Mouse (Mus musculus): ENCODE measurements around the gene Naa15.

Naa15 gene

DNA sequence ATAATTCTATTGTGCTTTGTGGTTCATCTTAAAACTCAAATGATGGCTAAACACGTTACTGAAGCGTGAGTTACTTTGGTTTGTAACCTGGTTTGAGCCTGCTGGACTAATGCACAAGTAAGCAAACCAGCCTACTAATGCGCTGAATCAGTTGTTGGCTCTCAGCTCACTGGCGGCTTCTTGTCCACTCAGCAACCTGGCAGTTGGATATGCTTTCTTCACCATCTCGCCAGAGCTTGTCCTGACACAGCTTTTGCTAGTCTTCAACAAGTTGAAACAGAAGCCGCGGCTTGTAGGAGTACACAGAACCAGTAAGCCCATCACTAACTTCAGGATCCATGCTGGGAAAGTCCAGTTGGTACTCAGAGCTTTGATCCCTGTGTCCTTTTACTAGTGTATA, 2.5 kb upstream of the Naa15 start:
- Histone ChIP-seq H3K4me3 (replicated peaks; ENCODE audit: low read length) (no peak overlapping the region), H3K4me1 (replicated peaks; ENCODE audit: low read depth, low read length) (peaks cover 33% of the 10 kb centered on the region), H3K27me3 (ENCODE audit: insufficient read depth, low read length) (no peaks in the 10 kb centered on the region), H3K9me3 (ENCODE audit: low read length) (no peaks in the 10 kb centered on the region), H3K36me3 (ENCODE audit: insufficient read depth, low read length) (peaks cover 12% of the 10 kb centered on the region)
- TF ChIP-seq POU5F1 (IDR thresholded peaks at IDR 0.05; ENCODE audit: borderline replicate concordance, low read length), result no peak
- no peak for TF ChIP-seq NANOG (IDR thresholded peaks at IDR 0.05; ENCODE audit: borderline replicate concordance, low read length)
- TF ChIP-seq CTCF (conservative IDR thresholded peaks at IDR 0.05; ENCODE audit: low read length), result no peak

DNA sequence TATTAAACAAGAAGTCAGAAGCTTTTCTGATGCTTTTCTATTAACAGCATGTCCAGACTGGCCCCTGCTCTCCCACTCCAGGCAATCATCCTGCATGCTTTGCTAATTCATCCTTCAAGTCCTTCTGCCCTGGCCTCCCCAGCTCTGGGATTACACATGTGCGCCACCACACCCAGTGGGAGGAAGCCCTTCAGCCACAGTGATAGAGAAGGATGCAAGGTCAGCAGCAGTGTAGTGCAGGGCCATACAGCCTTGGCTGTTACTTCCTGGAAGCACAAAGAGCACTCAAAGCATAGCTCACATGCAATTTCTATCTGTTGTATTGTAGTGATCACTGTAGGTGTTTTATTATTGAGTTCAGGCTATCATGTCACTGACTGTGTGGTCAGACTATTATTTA, 1.7 kb upstream of the Naa15 start:
- Histone ChIP-seq H3K36me3 (ENCODE audit: insufficient read depth, low read length) (peaks cover 16% of the 10 kb centered on the region), H3K4me3 (replicated peaks; ENCODE audit: low read length) (no peak overlapping the region), H3K9me3 (ENCODE audit: low read length) (no peaks in the 10 kb centered on the region), H3K27me3 (ENCODE audit: insufficient read depth, low read length) (no peaks in the 10 kb centered on the region), H3K4me1 (replicated peaks; ENCODE audit: low read depth, low read length) (peaks cover 36% of the 10 kb centered on the region)
- no peak for TF ChIP-seq POU5F1 (IDR thresholded peaks at IDR 0.05; ENCODE audit: borderline replicate concordance, low read length)
- no peak for TF ChIP-seq NANOG (IDR thresholded peaks at IDR 0.05; ENCODE audit: borderline replicate concordance, low read length)
- no peak for TF ChIP-seq CTCF (conservative IDR thresholded peaks at IDR 0.05; ENCODE audit: low read length)

DNA sequence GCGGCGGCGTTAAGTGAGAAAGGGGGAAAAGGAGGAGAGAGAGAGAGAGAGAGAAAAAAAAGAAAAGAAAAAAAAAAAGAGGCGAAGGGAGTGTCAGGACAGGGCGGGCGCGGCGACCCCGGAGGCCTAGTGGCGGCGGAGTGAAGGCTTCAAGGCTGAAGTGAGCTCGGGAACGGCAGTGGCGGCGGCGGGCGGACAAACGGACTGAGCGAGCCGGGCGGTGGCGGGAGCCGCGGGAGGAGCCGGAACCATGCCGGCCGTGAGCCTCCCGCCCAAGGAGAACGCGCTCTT, 1.1 kb downstream of the Naa15 start:
- H3K36me3 ChIP-seq (ENCODE audit: insufficient read depth, low read length), result peaks cover 38% of the 10 kb centered on the region
- H3K27me3 ChIP-seq (ENCODE audit: insufficient read depth, low read length), result no peaks in the 10 kb centered on the region
- H3K4me3 ChIP-seq (replicated peaks; ENCODE audit: low read length), result peak overlapping the region; percentile 97
- H3K4me1 ChIP-seq (replicated peaks; ENCODE audit: low read depth, low read length), result peaks cover 59% of the 10 kb centered on the region
- TF ChIP-seq NANOG (IDR thresholded peaks at IDR 0.05; ENCODE audit: borderline replicate concordance, low read length) (no peak), CTCF (conservative IDR thresholded peaks at IDR 0.05; ENCODE audit: low read length) (no peak), POU5F1 (IDR thresholded peaks at IDR 0.05; ENCODE audit: borderline replicate concordance, low read length) (no peak)
- H3K9me3 ChIP-seq (ENCODE audit: low read length), result no peaks in the 10 kb centered on the region

DNA sequence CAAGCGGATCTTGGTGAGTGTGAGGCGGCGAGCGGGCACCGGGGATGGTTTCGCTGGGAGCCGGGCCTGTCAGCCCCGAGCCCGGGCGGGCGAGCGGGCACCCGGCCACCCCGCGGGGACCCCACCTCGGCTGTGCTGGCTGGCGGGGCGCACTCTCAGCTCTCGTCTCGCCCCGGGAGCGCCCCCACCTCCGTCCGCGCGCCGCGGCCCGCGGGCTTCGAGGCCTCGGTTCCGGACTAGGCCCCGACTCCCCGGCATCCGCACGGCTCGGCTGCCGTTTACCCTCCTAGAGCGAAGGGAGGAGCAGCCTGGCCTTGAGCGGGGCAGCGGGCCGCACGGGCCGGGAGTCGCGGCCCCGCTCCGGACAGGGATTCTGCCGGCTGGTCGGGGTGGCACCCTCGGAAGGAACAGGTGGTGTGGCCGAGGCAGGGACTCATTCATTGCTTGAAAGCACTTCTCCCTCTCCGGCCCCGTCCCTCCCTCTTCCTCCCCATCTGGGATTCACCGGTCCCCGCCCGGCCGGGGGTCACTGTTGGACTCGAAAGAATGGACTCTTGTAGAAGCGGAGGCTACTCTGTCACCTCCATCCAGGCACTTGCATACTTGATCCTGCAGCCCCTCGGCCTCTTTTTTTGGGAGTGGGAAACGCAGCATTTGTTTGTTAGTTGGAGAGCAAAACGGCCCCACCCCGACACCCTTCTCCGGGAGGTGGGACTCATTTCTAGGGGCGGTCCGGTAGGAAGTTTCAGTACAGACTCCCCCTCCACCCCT, 1.6 kb downstream of the Naa15 start:
- peak overlapping the region; percentile 97 for H3K4me3 ChIP-seq (replicated peaks; ENCODE audit: low read length)
- peaks cover 41% of the 10 kb centered on the region for H3K36me3 ChIP-seq (ENCODE audit: insufficient read depth, low read length)
- H3K9me3 ChIP-seq (ENCODE audit: low read length), result no peaks in the 10 kb centered on the region
- TF ChIP-seq NANOG (IDR thresholded peaks at IDR 0.05; ENCODE audit: borderline replicate concordance, low read length), result no peak
- no peak for TF ChIP-seq POU5F1 (IDR thresholded peaks at IDR 0.05; ENCODE audit: borderline replicate concordance, low read length)
- no peak for TF ChIP-seq CTCF (conservative IDR thresholded peaks at IDR 0.05; ENCODE audit: low read length)
- peaks cover 62% of the 10 kb centered on the region for H3K4me1 ChIP-seq (replicated peaks; ENCODE audit: low read depth, low read length)
- no peaks in the 10 kb centered on the region for H3K27me3 ChIP-seq (ENCODE audit: insufficient read depth, low read length)

DNA sequence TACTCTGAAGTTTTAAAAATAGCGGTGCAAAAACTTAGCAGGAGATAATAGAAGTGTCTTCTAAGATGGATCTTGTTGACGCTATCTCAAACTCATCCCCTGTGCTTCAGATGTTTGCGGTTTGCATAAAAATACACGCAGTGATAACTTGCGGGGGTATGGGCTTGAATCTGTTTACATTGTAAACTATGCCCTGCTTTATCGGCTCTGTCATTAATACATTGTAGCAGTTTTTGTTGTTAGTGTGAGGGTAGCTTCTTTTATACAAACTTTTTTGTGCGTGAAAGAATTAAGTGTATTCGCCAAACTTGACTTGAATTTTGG, 2.1 kb downstream of the Naa15 start:
- TF ChIP-seq NANOG (IDR thresholded peaks at IDR 0.05; ENCODE audit: borderline replicate concordance, low read length), result no peak
- no peak for TF ChIP-seq POU5F1 (IDR thresholded peaks at IDR 0.05; ENCODE audit: borderline replicate concordance, low read length)
- no peak for TF ChIP-seq CTCF (conservative IDR thresholded peaks at IDR 0.05; ENCODE audit: low read length)

DNA sequence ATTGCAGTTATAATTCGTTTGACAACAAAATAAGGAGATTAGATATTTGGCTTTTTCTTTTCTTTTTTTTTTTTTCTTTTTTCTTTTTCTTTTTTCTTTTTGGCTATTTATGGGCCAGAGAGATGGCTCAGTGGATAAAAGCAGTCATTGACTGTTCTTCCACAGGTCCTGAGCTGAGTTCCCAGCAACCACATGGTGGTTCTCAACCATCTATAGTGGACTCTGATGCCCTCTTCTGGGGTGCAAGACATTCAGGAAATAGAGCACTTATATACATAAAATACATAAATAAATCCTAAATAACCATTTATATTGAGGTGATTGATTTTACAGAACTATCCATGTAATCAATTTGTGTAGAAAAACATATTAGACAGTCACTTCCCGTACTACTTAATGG, 2.5 kb downstream of the Naa15 start:
- no peaks in the 10 kb centered on the region for H3K27me3 ChIP-seq (ENCODE audit: insufficient read depth, low read length)
- peaks cover 69% of the 10 kb centered on the region for H3K4me1 ChIP-seq (replicated peaks; ENCODE audit: low read depth, low read length)
- no peaks in the 10 kb centered on the region for H3K9me3 ChIP-seq (ENCODE audit: low read length)
- peak overlapping the region; percentile 97 for H3K4me3 ChIP-seq (replicated peaks; ENCODE audit: low read length)
- no peak for TF ChIP-seq POU5F1 (IDR thresholded peaks at IDR 0.05; ENCODE audit: borderline replicate concordance, low read length)
- TF ChIP-seq NANOG (IDR thresholded peaks at IDR 0.05; ENCODE audit: borderline replicate concordance, low read length), result no peak
- TF ChIP-seq CTCF (conservative IDR thresholded peaks at IDR 0.05; ENCODE audit: low read length), result no peak
- H3K36me3 ChIP-seq (ENCODE audit: insufficient read depth, low read length), result peaks cover 45% of the 10 kb centered on the region

More for the DNA sequence above, 2.1 kb downstream of the Naa15 start:
- Histone ChIP-seq H3K27me3 (ENCODE audit: insufficient read depth, low read length) (no peaks in the 10 kb centered on the region), H3K36me3 (ENCODE audit: insufficient read depth, low read length) (peaks cover 45% of the 10 kb centered on the region), H3K4me1 (replicated peaks; ENCODE audit: low read depth, low read length) (peaks cover 67% of the 10 kb centered on the region), H3K9me3 (ENCODE audit: low read length) (no peaks in the 10 kb centered on the region), H3K4me3 (replicated peaks; ENCODE audit: low read length) (peak overlapping the region; percentile 97)

DNA sequence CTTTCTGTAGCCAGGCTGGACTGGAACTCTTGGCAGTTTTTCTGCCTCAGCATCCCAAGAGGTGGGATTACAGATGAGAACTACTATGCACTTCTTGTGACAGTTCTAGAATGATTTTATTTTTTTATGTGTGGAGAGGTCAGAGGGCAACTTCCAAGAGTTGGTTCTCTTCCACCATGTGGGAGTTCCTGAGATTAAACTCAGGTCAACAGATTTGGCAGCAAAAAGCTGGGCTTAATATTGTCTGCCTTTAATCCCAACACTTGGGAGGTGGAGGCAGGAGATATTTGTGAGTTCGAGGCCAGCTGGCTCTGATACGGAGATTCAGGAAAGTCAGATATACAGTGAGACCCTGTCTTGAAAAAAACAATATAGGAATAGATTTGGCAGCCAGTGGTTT, 3.0 kb downstream of the Naa15 start:
- Histone ChIP-seq H3K9me3 (ENCODE audit: low read length) (no peaks in the 10 kb centered on the region), H3K27me3 (ENCODE audit: insufficient read depth, low read length) (no peaks in the 10 kb centered on the region), H3K36me3 (ENCODE audit: insufficient read depth, low read length) (peaks cover 45% of the 10 kb centered on the region), H3K4me3 (replicated peaks; ENCODE audit: low read length) (peak overlapping the region; percentile 97), H3K4me1 (replicated peaks; ENCODE audit: low read depth, low read length) (peaks cover 70% of the 10 kb centered on the region)
- no peak for TF ChIP-seq POU5F1 (IDR thresholded peaks at IDR 0.05; ENCODE audit: borderline replicate concordance, low read length)
- TF ChIP-seq NANOG (IDR thresholded peaks at IDR 0.05; ENCODE audit: borderline replicate concordance, low read length), result no peak
- TF ChIP-seq CTCF (conservative IDR thresholded peaks at IDR 0.05; ENCODE audit: low read length), result no peak

DNA sequence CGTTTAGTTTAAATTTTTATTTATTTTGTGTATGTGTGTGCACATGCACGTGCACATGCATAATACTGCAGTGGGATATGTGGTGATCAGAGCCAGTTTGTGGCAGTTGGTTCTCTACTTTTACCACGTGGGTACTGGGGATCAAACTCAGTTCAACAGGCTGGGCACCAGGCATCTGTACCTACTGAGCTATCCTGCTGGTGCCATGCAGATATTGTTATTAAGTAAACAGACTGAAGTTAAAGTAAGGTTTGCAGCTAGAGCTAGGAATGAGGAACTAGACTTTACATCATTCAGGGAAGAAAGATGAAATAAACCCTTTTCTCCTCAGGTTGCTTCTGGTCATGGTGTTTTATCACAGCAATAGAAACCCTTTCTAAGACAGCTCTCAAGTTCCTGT, 7.0 kb downstream of the Naa15 start:
- TF ChIP-seq POU5F1 (IDR thresholded peaks at IDR 0.05; ENCODE audit: borderline replicate concordance, low read length) (no peak), NANOG (IDR thresholded peaks at IDR 0.05; ENCODE audit: borderline replicate concordance, low read length) (no peak), CTCF (conservative IDR thresholded peaks at IDR 0.05; ENCODE audit: low read length) (no peak)
- Histone ChIP-seq H3K4me1 (replicated peaks; ENCODE audit: low read depth, low read length) (peaks cover 74% of the 10 kb centered on the region), H3K4me3 (replicated peaks; ENCODE audit: low read length) (no peak overlapping the region), H3K36me3 (ENCODE audit: insufficient read depth, low read length) (peaks cover 49% of the 10 kb centered on the region), H3K27me3 (ENCODE audit: insufficient read depth, low read length) (no peaks in the 10 kb centered on the region), H3K9me3 (ENCODE audit: low read length) (no peaks in the 10 kb centered on the region)

DNA sequence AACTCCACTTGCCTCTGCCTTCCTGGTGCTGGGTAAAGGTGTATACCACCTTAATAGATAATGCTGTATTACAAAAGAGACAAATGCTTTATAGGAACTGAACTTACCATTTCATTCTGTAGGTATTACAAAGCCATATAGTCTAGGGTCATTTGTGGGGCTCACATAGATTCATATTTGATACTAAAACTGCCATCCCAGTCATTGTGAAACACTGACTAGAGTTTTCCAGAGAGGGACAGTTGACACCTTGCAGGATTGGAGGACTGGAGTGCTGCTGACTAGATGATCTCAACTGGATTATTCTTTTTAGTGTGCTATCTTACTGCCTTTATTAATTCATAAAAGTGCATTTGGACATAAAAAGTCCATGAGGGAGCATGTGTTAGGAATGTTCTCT, 10.4 kb downstream of the Naa15 start:
- Histone ChIP-seq H3K4me3 (replicated peaks; ENCODE audit: low read length) (no peak overlapping the region), H3K4me1 (replicated peaks; ENCODE audit: low read depth, low read length) (peaks cover 59% of the 10 kb centered on the region), H3K27me3 (ENCODE audit: insufficient read depth, low read length) (no peaks in the 10 kb centered on the region), H3K9me3 (ENCODE audit: low read length) (no peaks in the 10 kb centered on the region), H3K36me3 (ENCODE audit: insufficient read depth, low read length) (peaks cover 26% of the 10 kb centered on the region)
- TF ChIP-seq CTCF (conservative IDR thresholded peaks at IDR 0.05; ENCODE audit: low read length), result no peak
- TF ChIP-seq NANOG (IDR thresholded peaks at IDR 0.05; ENCODE audit: borderline replicate concordance, low read length), result no peak
- no peak for TF ChIP-seq POU5F1 (IDR thresholded peaks at IDR 0.05; ENCODE audit: borderline replicate concordance, low read length)

All from E14TG2a.4 (cell line).